Mouse (Mus musculus): Measurements from ENCODE around the gene Olfr1062.
"Not testable (repeated sequence)": the region's sequence is repeated elsewhere in the genome, so short reads cannot be mapped to it uniquely, and the experiment has no call there.

Olfr1062 gene

DNA sequence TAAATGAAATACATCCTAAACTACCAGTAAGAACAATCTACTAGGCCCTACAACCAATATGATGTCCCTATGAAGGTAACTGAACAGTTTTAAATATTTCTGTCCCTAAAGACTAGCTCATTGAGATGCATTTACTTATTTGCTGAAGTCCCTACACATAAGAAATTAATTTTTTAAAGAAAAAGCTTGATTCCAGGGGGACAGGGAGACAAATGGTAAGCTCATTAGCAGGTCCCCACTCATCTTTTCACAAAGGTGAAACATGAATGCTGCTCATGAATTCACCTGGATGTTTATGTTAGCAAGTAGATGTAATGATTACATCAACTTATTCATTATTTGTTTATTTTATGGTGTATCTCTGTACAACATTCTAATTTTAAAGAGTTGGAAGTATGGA, at the start of gene Olfr1062:
Gene Olfr1062 (minus strand): TSS at position 101 of the 400 bp plus-strand sequence.
- not testable (repeated sequence) for DNase-seq

DNA sequence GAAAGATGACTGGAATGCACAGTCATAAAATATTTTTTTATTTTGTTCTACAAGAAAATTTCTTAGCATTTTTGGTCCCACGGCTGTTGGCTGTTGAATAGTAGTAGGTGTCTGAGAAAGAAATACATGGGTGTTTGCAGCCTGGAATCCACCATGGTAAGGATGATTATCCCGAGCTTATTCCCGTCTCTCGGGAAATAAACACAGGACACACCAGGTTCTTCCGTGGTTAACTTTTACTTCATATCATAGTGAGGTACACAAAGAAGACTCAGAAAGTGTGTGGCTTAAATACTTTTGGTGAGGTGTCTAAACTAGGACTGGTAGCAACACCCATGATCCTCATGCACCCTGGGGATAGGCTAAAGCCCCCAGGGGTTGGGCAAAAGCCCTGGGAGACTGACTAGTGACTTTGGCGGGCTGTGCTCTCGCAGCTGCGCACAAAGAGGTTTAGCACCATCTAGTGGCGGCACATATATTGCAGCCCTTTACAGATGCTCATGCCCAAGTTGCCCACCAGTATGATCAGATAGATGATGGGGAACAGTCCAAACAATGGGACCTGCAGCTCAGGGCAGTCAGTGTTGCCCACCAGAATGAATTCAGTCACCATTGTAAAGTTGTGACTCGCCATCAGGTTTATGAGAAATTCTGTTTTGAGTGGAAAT, 38.0 kb upstream of the Olfr1062 start:
- DNase-seq: peak; percentile 12 to 30

DNA sequence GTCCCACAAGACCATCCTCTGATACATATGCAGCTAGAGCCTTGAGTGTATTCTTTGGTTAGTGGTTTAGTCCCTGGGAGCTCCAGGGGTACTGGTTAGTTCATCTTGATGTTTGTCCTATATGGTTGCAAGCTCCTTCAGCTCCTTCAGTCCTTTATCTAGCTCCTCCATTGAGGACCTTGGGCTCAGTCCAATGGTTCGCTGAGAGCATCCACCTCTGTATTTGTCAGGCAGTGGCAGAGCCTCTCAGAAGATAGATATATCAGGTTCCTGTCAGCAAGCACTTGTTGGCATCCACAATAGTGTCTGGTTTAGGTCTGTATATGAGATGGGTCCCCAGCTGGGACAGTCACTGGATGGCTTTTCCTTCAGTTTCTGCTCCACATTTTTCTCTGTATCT, 33.9 kb upstream of the Olfr1062 start:
- no peak for DNase-seq

DNA sequence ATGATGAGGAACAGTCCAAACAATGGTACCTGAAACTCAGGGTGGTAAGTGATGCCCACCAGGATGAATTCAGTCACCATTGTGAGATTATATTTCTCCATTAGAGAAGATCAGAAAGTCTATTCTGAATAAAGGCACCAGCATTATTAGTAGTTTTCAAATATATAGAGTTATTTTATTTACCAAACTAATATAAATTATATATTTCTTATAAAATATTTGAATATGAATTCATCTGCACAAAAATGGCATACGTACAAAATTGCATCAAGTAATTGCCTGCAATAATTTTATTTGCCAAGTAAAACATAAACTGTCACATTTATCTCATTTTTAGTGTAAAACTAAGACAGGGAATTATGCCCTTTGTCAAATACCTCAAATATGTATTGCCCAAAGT, 29.6 kb upstream of the Olfr1062 start, which contains the start of gene Olfr1066:
Gene Olfr1066 (minus strand): TSS at position 101 of the 400 bp plus-strand sequence.
- no peak for DNase-seq

DNA sequence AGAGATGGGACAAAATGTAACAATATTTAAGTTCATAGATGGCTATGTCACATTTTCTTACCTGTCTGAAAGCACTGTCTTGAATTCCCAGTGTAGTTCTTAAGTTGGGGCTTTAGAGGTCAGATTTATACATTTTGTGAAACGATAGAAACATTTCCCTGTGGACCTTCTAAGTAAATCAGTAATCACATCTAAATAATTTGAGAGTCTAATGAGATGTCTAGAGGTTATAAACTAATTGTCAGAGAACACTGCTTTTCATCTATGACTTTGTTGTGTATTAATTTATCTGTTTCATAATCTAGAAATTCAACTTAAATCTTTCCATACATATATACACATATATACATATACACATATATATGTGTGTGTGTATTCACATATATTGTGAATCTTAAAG, 23.9 kb upstream of the Olfr1062 start, which contains the start of gene Olfr1065:
Gene Olfr1065 (minus strand): TSS at position 101 of the 400 bp plus-strand sequence.
- DNase-seq: not testable (repeated sequence)

DNA sequence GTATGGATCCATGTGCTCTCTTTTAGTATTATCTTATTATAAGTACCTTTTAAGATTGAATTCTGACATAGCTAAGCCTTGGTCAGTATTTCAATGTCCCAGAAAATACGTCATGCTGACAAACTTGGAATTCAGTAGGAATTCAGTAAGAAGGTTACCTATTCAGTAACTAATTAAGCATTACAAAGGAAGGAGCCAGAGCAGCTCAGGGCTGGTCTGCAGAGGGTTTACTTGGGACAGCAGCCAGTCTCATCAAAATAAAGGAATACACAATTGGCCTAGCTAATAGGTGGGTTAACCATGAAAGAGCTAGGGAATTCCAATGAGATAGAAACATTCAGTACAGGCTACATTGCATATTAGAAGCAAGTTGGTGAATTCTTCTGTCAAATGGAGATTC, 15.6 kb upstream of the Olfr1062 start:
- not testable (repeated sequence) for DNase-seq

DNA sequence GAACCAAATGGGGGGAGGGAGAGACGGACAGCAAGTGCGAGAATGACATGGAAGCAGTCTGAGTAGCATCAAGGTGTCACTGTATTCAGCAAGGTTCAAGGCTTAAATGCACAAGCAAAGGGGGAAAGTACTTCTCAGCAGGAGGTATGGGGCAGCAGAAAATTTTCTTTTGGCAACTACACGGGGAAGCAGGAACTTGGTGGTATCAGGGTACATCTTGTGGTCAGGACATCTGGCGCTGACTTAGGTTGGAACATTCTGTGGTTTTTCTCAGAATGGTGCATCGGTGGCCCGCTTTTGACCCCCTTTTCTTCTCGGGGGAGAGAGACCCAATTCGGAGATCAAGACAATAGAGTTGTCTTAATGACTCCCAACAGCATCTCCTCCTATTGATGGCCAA, 2.0 kb upstream of the Olfr1062 start:
- DNase-seq: not testable (repeated sequence)

DNA sequence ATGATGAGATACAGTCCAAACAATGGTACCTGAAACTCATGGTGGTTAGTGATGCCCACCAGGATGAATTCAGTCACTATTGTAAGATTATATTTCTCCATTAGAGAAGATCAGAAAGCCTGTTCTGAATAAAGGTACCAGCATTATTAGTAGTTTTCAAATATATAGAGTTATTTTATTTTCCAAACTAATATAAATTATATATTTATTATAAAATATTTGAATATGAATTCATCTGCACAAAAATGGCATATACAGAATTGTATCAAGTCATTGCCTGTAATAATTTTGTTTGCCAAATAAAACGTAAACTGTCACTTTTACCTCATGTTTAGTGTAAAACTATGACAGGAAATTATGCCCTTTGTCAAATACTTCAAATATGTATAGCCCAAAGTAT, 12.6 kb downstream of the Olfr1062 start, which contains the start of gene Olfr1061:
Gene Olfr1061 (minus strand): TSS at position 101 of the 400 bp plus-strand sequence.
- DNase-seq: no peak

DNA sequence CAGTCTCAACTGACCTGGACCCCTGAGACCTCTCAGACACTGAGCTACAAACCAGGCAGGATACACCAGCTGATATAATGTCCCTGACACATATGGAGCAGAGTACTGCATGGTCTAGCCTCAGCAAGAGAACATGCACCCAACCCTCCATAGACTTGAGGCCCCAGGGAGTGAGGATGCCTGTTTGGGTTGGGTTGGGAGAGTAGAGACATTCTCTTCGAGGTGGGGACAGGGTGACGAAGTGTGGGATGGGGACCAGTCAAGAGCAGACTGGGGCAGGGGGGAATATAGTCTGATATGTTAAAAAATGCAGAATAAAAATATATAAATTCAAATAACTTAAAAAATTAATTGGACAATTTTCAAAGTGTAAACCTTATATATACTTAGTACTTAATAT, 31.4 kb downstream of the Olfr1062 start:
- DNase-seq: no peak

DNA sequence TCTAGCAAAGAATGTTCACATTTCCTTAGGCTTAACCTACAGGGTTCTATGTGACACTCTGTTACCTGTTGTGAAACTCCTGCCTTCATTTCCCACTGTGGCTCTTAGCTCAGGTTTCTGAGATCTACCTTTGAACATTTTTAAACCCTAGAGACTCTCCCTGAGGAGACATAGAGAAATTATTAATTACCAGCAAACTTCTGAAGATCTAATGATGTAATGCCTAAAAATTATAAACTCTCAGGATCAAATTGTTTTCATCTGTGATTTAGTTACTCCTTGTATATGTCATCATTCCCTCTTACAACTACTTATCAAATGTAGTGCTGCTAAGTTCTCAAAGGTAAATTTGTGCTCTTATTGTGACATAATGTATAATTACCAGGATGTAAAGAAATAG, 38.1 kb downstream of the Olfr1062 start, which contains the start of gene Olfr1058:
Gene Olfr1058 (minus strand): TSS at position 101 of the 400 bp plus-strand sequence.
- DNase-seq: not testable (repeated sequence)

DNA sequence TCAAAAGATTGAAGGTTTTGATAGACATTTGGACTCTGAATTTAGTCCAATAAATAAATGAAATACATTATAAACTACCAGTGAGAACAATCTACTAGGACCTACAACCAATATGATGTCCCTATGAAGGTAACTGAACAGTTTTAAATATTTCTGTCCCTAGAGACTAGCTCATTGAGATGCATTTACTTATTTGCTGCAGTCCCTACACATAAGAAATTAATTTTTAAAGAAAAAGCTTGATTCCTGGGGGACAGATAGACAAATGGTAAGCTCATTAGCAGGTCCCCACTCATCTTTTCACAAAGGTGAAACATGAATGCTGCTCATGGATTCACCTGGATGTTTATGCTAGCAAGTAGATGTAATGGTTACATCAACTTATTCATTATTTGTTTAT, 48.3 kb downstream of the Olfr1062 start, which contains the start of gene Olfr1057:
Gene Olfr1057 (minus strand): TSS at position 101 of the 400 bp plus-strand sequence.
- DNase-seq: no peak
